Mouse (Mus musculus) lung, postnatal 14 days (tissue): ENCODE data around the gene Oaf.
A peak's percentile ranks its signal among the peaks of the same experiment; 100 is the strongest.

Experiments used
- DNase-seq: peaks from one replicate; pipeline ENCODE4 v3.0.0; 2021

The Oaf gene

DNA sequence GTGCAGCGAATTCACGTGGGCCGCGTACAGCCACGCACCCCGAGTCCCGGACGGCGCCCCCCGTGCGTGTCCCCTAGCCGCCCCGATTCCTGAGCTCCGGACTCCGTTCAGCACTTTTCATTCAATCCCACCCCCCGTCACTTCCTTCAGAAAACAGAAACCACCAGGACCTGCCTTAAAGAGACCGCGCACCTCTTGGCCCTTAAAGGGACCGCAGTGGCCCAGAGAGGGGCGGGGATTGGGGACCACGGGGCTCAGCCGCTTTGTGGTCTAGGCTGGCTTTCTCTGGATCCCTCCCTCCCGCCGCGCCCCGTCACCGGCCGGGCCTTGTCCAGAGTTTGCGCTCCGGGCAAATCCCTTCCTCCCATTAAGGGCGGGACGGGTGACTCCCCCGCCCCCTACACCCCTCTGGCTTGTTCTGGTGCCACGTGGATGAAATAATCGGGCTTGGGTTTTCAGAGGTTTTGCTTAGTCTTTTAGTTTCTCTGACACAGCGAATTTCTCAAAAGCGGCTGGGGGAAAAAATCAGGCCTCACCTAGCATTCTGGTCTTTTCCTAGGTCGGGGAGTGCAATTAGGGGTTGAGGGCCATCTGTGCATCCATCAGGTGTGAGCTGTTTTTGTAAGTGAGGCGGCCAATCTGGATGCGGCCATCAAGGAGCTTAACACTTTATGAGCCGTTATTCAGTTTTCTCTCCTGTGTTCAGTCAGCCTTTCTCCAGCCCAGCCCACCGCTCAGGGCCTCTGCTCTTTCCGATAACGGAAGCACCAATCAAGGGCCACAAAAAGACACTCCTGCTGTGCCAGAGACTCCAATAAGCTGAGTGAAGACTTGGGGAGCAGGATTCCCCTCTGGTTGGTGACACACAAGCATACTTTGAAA lies at the start of gene Oaf:
TSS of gene Oaf (minus strand) at position 200 of the 882 bp plus-strand sequence.
- peak; percentile 79 for DNase-seq

GRCm38 (mm10) chr9:43286870-43287269 lies 47.2 kb upstream of the Oaf start:
- peak; percentile 70 for DNase-seq

- DNase-seq = no peak
These were observed 45.6 kb upstream of the Oaf start for GRCm38 (mm10) chr9:43285281-43285680.

GRCm38 (mm10) chr9:43284284-43284683 lies 44.6 kb upstream of the Oaf start:
- peak; percentile 86 for DNase-seq

DNA sequence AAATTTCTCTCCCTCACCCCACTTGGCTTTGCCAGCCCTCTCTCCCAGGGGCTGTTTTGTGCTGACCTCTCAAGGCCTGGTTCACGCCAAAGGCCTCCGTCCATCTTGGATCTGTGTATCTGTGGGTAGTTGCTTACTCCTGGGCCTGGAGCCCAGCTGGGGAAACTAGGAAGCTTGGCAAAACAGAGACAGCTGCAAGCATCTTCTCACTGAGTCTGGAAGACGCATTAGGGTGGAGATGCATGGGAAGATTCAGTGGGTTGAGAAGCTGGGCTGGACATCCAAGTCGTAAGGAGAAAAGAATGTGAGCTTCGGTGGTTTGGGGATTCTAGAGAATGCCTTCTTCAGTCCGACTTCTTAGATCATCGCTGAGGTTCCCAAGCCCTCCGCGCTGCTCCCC lies 34.0 kb upstream of the Oaf start:
- no peak for DNase-seq

GRCm38 (mm10) chr9:43271761-43272518 lies 32.2 kb upstream of the Oaf start:
- no peak for DNase-seq

- no peak for DNase-seq
These were observed 31.1 kb upstream of the Oaf start for GRCm38 (mm10) chr9:43270723-43271252.

DNA sequence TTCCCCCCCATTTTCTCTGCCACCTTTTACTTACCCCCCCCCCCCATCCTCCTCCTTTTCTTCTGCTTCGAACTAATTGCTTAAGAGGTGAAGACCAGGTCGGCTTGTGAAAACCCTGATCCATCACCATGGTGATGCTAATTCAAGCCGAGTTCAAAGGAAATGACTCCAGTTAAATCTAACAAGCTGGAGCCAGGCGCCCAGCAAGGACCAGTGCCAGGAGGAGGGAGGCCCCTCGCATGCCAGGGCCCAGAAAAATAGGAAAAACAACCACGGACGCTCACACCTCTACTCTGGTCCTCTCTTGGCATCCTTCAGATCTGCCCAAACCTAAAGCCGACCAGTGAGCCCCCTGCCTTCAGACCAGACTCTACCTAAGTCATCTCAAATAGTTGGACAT lies 29.5 kb upstream of the Oaf start:
- no peak for DNase-seq

- peak; percentile 44 for DNase-seq
These were observed 27.6 kb upstream of the Oaf start for GRCm38 (mm10) chr9:43267357-43267756.

DNA sequence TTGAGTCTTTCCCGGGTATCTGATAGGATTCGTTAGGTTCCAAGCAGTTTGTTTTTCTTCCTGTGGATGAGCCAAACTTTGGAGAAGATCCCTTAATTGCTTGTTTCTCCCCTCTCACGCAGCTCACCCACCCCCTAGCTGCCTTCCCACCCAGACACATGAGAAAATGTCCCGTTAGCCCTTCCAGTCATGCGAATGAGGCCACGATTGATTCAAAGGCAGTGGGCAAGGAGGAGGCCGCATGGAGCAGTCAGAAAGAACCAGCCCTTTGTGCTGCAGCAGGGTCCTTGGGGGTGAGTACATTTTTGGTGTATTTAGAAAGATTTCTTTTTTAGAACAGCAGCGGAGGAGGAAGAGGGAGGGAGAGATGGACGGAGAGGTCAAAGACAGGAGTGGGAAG lies 25.5 kb upstream of the Oaf start:
- no peak for DNase-seq

DNA sequence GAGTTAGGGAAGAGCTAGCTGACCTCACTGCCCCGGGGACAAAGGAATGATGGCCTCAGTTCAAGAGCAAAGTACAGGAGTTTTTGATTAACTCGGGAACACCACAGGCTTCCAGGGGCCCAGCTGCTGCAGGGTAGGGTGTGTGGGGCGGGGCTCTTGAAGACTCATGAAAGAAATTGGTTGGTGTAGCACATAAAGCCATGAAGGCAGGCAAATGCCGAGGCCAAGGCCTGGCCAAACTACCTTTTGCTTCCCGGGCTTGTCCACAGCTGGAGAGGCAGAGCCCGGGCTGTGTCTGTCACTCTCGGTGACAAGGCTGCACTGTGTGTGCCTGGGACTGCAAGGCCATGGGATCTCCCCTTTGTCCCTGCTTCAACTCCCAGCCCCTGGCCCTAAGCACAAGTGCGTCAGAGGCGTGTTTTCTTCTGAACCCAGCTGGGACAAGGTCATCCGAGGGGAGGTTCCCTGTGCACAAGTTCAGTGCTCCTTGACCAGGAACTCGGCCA lies 24.3 kb upstream of the Oaf start:
- DNase-seq = no peak

DNA sequence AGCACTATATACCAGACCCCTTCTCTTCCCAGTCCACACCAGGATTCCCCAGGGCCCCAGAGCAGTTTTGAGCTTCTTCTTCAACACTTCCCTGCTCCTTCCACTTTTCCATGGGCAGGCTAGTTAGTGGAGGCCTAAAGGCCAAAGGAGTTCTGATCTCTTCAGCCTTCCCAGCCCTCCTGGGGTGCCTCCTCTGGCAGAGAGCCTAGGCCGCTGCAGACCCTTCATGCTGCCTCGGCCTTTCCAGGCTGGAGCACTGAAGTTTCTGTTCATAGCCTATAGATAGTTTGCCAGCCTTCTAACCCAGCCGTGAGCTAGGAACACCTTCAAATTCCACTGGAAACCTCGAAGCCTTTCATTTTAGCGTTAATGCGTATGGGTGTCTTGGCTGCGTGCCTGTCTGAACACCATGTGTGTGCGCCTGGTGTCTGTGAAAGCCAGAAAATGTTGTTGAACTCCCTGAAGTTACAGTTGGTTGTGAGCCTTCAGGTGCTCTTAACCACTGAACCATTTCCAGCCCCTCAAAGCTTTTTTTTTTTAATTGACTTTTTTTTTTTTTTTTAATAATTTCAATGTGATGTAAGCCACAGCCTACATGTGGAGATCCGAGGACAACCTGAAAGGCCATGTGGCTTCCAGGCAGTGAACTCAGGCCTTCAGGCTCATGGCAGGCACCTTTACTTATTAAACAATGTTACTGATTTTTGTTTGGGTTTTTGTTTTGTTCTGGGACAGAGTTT lies 23.3 kb upstream of the Oaf start:
- no peak for DNase-seq

GRCm38 (mm10) chr9:43262390-43262789 lies 22.7 kb upstream of the Oaf start:
- DNase-seq = no peak

- no peak for DNase-seq
These were observed 22.2 kb upstream of the Oaf start for GRCm38 (mm10) chr9:43261941-43262340.

GRCm38 (mm10) chr9:43261124-43261907 lies 21.6 kb upstream of the Oaf start:
- no peak for DNase-seq

DNA sequence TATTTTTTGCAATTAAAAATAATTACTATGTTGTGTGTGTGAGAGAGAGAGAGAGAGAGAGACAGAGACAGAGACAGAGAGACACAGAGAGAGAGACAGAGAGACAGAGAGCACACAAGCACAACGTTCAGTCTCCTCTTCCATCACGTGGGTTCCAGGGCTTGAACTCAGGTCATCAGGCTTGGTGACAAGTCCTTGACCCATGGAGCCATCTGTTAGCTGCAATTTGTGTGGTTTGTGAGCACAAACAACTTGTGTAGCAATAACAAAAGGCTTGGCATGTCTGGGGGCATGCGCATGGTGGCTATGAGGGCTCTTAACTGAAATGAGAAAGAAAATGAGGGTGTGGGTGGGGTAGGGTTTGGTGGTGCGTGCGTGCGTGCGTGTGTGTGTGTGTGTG lies 20.9 kb upstream of the Oaf start:
- no peak for DNase-seq

DNA sequence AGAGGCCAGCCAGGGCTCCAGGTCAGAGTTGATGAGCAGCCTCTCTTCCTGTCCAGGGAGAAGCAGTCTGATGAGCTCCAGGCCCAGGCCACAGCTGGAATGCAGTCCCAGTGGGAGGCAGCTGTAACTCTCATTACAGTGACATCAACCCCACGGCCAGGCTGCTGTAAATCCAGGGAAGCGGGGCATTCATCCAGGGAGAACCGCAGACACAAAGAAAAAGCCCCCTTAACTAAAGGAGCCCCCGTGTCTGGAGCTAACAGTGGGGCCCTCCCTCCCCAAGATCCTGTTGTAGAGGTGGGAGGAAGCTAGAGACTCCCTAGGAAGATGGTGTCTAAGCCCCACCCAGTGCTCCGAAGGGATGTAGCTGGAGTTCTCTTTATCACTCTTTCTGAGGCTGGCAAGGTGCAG lies 13.6 kb upstream of the Oaf start:
- no peak for DNase-seq

DNA sequence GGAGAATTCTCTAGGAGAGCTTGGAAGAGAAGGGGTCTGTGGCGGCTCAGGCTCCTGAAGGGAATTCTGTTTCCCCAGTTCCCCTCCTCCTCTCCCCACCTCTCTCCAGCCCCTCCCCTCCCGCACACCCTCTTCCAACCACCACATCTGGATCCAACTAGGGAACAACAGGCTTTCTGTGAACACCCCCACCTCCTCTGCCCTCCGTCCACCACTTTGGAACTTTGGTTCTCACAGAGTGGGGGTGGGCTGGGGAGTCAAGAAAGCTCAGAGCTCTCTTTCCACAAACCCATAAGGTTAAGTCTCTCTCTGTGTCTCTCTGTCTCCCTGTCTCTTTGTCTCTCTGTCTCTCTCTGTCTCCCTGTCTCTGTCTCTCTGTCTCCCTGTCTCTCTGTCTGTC lies 13.1 kb upstream of the Oaf start:
- DNase-seq = no peak

GRCm38 (mm10) chr9:43251786-43252185 lies 12.1 kb upstream of the Oaf start:
- DNase-seq = no peak

DNA sequence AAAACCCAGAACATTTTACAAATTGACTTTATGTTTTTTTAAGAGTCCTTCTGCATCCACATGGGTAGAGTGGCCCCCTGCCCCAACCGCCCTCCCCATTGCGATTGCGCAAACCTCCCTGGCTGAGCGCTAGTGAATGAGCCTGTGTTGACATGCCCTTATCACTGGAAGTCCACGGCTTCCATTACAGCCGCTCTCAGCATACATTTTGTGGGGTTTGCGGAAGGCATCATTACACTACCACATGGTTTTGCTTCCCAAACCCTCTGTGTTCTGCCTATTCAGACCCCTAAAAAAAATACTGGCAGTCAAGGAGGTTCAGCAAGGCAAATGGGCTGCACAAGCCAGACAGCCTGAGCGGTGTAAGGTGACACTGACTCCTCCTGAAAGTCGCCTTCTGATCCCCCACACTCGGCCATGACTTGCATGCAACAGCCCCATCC lies 7.0 kb upstream of the Oaf start:
- DNase-seq = no peak

- DNase-seq = no peak
These were observed 6.3 kb upstream of the Oaf start for GRCm38 (mm10) chr9:43245801-43246570.
